Mouse (Mus musculus) stomach, postnatal 0 days (tissue): Measurements from ENCODE around the gene Ank2. TPM values are rescaled to one million over a fixed set of nuclear protein-coding genes. Genes with fewer than 3 reads are reported as not detected.

Experiments used
- ATAC-seq: fragments of 200-750 bp; cut with Nextera tagmentation; 2 replicates; pipeline ENCODE4 v1.8.0; 2017; ENCODE audit not compliant: low FRiP score, low TSS enrichment
- DNase-seq: peaks from one replicate; pipeline ENCODE4 v3.0.0-alpha.2; 2016; ENCODE audit warnings: low spot score
- H3K27ac ChIP-seq: fragments of 300-500 bp; sonication (generic); replicated peaks from 2 replicates; pipeline ENCODE4 v1.5.1; 2014; ENCODE audit warnings: mild to moderate bottlenecking, control low read depth
- H3K27me3 ChIP-seq: fragments of 300-500 bp; sonication (generic); 2 replicates; pipeline ENCODE4 v1.6.1; 2014; ENCODE audit warnings: low read length; ENCODE audit not compliant: control insufficient read depth, insufficient read depth
- H3K36me3 ChIP-seq: fragments of 300-500 bp; sonication (generic); 2 replicates; pipeline ENCODE4 v1.6.1; 2014; ENCODE audit warnings: low read length, mixed read lengths; ENCODE audit not compliant: control insufficient read depth, insufficient read depth
- H3K4me1 ChIP-seq: fragments of 300-500 bp; sonication (generic); replicated peaks from 2 replicates; pipeline ENCODE4 v1.6.1; 2014; ENCODE audit warnings: antibody characterized with exemption; ENCODE audit not compliant: control insufficient read depth, insufficient read depth
- H3K4me2 ChIP-seq: fragments of 300-500 bp; sonication (generic); replicated peaks from 2 replicates; pipeline ENCODE4 v1.6.1; 2014; ENCODE audit warnings: low read depth, mild to moderate bottlenecking, control low read depth, moderate library complexity
- H3K4me3 ChIP-seq: fragments of 300-500 bp; sonication (generic); 2 replicates; pipeline ENCODE4 v1.5.1; 2014; ENCODE audit warnings: low read depth, low read length, control low read depth
- H3K9ac ChIP-seq: fragments of 300-500 bp; sonication (generic); 2 replicates; pipeline ENCODE4 v1.6.1; 2014; ENCODE audit warnings: mild to moderate bottlenecking, low read length, control low read depth, mixed read lengths
- H3K9me3 ChIP-seq: fragments of 300-500 bp; sonication (generic); 2 replicates; pipeline ENCODE4 v1.6.1; 2016; ENCODE audit warnings: low read length; ENCODE audit not compliant: control insufficient read depth
- CTCF ChIP-seq: IDR thresholded peaks from 2 replicates; pipeline ENCODE4 v1.5.1; 2016; ENCODE audit warnings: antibody characterized with exemption, low read depth, mild to moderate bottlenecking, moderate library complexity
- EP300 ChIP-seq: optimal IDR thresholded peaks from 2 replicates; pipeline ENCODE3; 2016; ENCODE audit warnings: antibody characterized with exemption
- WGBS: fragments of 180-500 bp; shearing (Covaris S2); extraction: QIAGEN DNeasy Blood & Tissue Kit; methylation state at CpG from one replicate; pipeline ENCODE4 v1.1.7; 2014; 5-methylcytosine and 5-hydroxymethylcytosine counted together
- polyA plus RNA-seq: library from polyadenylated mRNA; unstranded; fragments of >200 nt; fragmentation: Nextera tagmentation; extraction: Ambion mirVana; gene quantifications from 2 replicates; pipeline ENCODE4 v1.2.1, GENCODE M21; 2015

The Ank2 gene
- polyA plus RNA-seq, 1 experiment from 2014 or later, result 12.3 TPM

DNA sequence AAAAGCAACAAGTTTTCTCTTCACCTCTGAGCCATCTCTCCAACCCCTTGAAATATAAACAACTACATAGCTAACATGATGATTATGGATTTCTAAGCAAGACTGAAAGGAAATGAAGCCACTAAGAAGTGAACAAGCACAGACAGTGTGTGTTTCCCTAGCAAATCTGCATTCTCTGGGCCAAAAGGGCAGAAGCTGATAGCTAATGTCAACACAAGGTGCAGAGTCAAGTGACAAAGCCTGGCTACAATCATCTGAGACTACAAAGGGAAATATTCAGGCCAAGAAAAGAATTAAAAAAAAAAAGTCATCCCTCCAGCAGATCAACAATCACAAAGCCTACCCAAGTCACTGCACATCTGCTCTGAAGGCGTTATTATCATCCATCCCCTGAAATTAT, 330.0 kb downstream of the Ank2 start:
- Histone ChIP-seq H3K9ac (no peak overlapping the region), H3K4me2 (no peak overlapping the region), H3K27ac (no peak overlapping the region), H3K27me3 (no peaks in the 10 kb centered on the region), H3K4me3 (no peak overlapping the region), H3K4me1 (no peaks in the 10 kb centered on the region), H3K36me3 (no peaks in the 10 kb centered on the region), H3K9me3 (no peaks in the 10 kb centered on the region)
- 57% methylated on average over 1 of the region's 1 CpGs for WGBS
- no peak for ATAC-seq
- no peak for DNase-seq
- TF ChIP-seq CTCF (no peak), EP300 (no peak)

DNA sequence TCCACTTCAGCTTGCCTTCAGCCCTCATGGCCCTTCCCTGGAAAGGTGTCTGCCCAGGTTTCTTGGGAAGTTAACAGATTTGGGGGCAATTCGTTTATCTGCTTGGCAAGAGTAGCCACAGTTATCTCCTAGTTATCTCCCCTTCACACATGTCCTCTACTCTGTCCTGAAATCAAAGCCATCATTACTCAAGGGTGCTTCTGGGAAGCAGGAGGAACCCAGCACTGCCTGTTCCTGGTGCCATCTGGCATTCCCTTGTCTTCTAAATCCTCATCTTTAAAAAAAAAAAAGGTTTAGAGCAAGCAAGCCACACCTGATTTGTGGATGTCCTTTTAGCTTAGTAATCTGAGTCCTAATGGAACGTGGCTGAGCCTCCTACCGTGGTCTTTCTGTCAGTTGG, 335.4 kb downstream of the Ank2 start:
- Histone ChIP-seq H3K4me2 (no peak overlapping the region), H3K9me3 (no peaks in the 10 kb centered on the region), H3K9ac (no peak overlapping the region), H3K27ac (no peak overlapping the region), H3K36me3 (no peaks in the 10 kb centered on the region), H3K27me3 (no peaks in the 10 kb centered on the region), H3K4me1 (no peaks in the 10 kb centered on the region), H3K4me3 (no peak overlapping the region)
- no peak for DNase-seq
- WGBS, result 51% methylated on average over 3 of the region's 3 CpGs
- no peak for ATAC-seq
- TF ChIP-seq CTCF (no peak), EP300 (no peak)

DNA sequence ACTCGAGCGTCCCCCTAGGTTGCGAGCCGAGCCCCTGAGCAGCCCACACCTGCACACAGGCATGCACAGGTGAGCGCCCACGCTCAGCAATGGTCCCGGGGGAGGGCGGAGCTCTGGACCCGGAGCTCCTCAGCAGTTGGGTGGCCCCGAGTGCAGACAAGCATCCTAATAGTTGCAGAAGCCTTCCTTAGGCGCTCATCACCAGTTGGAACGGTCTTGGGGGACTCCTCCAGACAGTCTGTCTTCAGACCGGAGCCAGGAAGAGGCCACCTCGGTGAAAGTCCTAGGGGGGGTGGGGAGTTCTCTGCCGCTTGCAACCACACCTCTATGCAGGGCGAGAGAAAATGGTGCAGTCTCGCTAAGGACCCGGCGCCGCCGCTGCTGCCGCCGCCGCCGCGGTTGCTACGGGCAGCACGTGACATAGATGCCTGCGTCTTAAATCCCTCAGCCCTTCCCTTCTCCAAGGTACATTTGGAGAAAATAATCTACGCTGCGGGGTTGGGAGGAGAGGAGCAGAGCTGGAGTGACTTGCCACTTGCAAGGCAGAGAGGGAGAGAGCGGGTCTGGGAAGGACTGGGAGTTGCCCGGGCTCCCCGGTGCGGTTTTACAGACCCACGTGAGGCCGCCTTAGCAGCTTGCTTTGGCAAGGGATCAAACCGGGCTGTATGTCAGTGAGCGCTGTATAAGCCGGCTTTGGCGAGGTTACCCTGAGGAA, 337.0 kb downstream of the Ank2 start:
- no peak for TF ChIP-seq CTCF
- no peak for TF ChIP-seq EP300
- under 1% methylated on average over 41 of the region's 41 CpGs for WGBS

GRCm38 (mm10) chr3:127161085-127161837, 337.9 kb downstream of the Ank2 start:
- Histone ChIP-seq H3K27me3 (no peaks in the 10 kb centered on the region), H3K4me3 (peak overlapping the region; percentile 53), H3K4me2 (peak overlapping the region; percentile 91), H3K36me3 (no peaks in the 10 kb centered on the region), H3K27ac (no peak overlapping the region), H3K9ac (peak overlapping the region; percentile 28), H3K9me3 (no peaks in the 10 kb centered on the region), H3K4me1 (no peaks in the 10 kb centered on the region)
- DNase-seq (no peak), ATAC-seq (no peak)
- TF ChIP-seq CTCF (no peak), EP300 (no peak)
- WGBS, result 9% methylated on average over 23 of the region's 23 CpGs

More for the DNA sequence above, 337.0 kb downstream of the Ank2 start:
- Histone ChIP-seq H3K36me3 (no peaks in the 10 kb centered on the region), H3K27ac (no peak overlapping the region), H3K27me3 (no peaks in the 10 kb centered on the region), H3K9me3 (no peaks in the 10 kb centered on the region), H3K4me1 (no peaks in the 10 kb centered on the region), H3K4me2 (peak overlapping the region; percentile 91), H3K4me3 (peak overlapping the region; percentile 53), H3K9ac (peak overlapping the region; percentile 28)
- DNase-seq (peak; percentile 62), ATAC-seq (peak; percentile 83)

GRCm38 (mm10) chr3:127157706-127158105, 341.4 kb downstream of the Ank2 start:
- ATAC-seq, result no peak
- no peak overlapping the region for H3K4me2 ChIP-seq
- no peak overlapping the region for H3K27ac ChIP-seq
- no peak overlapping the region for H3K4me3 ChIP-seq
- H3K9me3 ChIP-seq, result no peaks in the 10 kb centered on the region
- WGBS, result 81% methylated on average over 3 of the region's 3 CpGs
- no peaks in the 10 kb centered on the region for H3K27me3 ChIP-seq
- TF ChIP-seq CTCF, result no peak
- TF ChIP-seq EP300, result no peak
- H3K36me3 ChIP-seq, result no peaks in the 10 kb centered on the region
- no peak overlapping the region for H3K9ac ChIP-seq
- no peak for DNase-seq
- no peaks in the 10 kb centered on the region for H3K4me1 ChIP-seq

DNA sequence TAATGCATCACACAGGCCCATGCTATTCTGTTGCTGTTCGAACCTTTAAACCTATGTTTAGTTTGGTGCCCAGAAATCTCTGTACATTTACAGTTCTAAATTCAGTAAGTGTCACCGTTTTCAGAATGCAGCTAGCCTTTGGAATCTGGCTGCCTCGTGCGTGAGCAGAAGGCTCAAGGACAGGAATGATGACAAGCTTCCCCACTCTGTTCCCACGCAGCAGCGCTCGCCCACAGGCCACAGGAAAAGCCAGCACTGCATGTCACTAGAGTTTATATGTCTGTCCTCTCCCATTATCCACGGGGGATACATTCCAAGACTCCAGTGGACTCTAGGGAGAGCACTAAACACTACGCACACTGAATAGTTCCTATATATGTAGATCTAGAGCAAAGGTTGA, 343.1 kb downstream of the Ank2 start:
- Histone ChIP-seq H3K4me3 (no peak overlapping the region), H3K4me2 (no peak overlapping the region), H3K27ac (no peak overlapping the region), H3K4me1 (no peaks in the 10 kb centered on the region), H3K36me3 (no peaks in the 10 kb centered on the region), H3K9me3 (no peaks in the 10 kb centered on the region), H3K9ac (no peak overlapping the region), H3K27me3 (no peaks in the 10 kb centered on the region)
- TF ChIP-seq EP300 (no peak), CTCF (no peak)
- DNase-seq (no peak), ATAC-seq (no peak)
- 86% methylated on average over 9 of the region's 9 CpGs for WGBS
